In the genomic region with DNA sequence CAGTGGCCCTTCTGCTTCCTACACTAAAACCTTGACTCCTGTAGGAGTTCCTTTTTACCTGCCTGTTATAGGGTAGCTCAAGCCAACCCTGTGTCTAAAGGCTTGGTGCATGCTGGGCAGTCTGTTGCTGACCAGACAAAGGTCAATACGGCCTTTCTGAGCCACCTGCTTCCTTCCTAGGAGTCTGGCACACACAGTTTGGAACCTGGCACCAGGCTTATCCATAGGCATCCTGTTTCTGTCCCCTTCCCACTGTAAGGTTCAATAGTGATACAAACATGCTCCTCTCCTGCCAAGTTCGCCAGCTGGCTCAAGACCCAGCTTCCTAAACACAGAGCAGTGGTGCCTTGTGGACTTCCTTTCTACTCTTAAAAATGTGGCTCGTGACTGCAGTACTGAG, we compare ENCODE assay signal across 8 mouse cellular contexts. TPM values are rescaled to one million over a fixed set of nuclear protein-coding genes. Genes with fewer than 3 reads are reported as not detected.
A peak's percentile ranks its signal among the peaks of the same experiment; 100 is the strongest.
DNase-seq lines count a peak whose midpoint lies in the region; ATAC-seq lines count a peak whose summit lies in the region.
"Had no signal": no experiment of that assay in that cellular context is flagged by ENCODE, and none has a peak within 500 bp of the region (broad histone marks: within the 10 kb centered on the region; RNA-seq: fewer than 3 reads in every experiment).

No protein-coding gene starts in this region.

- peaks cover 24% of the 10 kb centered on the region for H3K4me1 ChIP-seq in kidney, embryonic 16.5 days (ENCODE audit: insufficient read depth, low read length)
- peaks cover 27% of the 10 kb centered on the region for H3K4me1 ChIP-seq in hindbrain, embryonic 16.5 days (ENCODE audit: control insufficient read depth, insufficient read depth, low read depth, low read length)
- peaks cover 28% of the 10 kb centered on the region for H3K4me1 ChIP-seq in midbrain, embryonic 16.5 days (ENCODE audit: control insufficient read depth, insufficient read depth, low read length)

- 74% methylated on average over 3 of the region's 3 CpGs for WGBS in kidney, embryonic 16.5 days
- 82% methylated on average over 3 of the region's 3 CpGs for WGBS in hindbrain, embryonic 16.5 days
- 90% methylated on average over 3 of the region's 3 CpGs for WGBS in midbrain, embryonic 16.5 days

- H3K36me3 ChIP-seq in kidney, embryonic 16.5 days (ENCODE audit: insufficient read depth, low read length), result peaks cover 34% of the 10 kb centered on the region
- H3K36me3 ChIP-seq in hindbrain, embryonic 16.5 days (ENCODE audit: control insufficient read depth, insufficient read depth, low read length), result peaks cover 26% of the 10 kb centered on the region
- peaks cover 27% of the 10 kb centered on the region for H3K36me3 ChIP-seq in midbrain, embryonic 16.5 days (ENCODE audit: control insufficient read depth, insufficient read depth, low read length)

- no peak overlapping the region for H3K4me3 ChIP-seq in kidney, embryonic 16.5 days (ENCODE audit: low read length)
- H3K4me3 ChIP-seq in hindbrain, embryonic 16.5 days (ENCODE audit: low read length), result no peak overlapping the region
- no peak overlapping the region for H3K4me3 ChIP-seq in midbrain, embryonic 16.5 days (ENCODE audit: low read depth, low read length)

- H3K27ac ChIP-seq in kidney, embryonic 16.5 days (ENCODE audit: low read length), result no peak overlapping the region
- no peak overlapping the region for H3K27ac ChIP-seq in hindbrain, embryonic 16.5 days (ENCODE audit: low read depth, low read length)
- H3K27ac ChIP-seq in midbrain, embryonic 16.5 days (ENCODE audit: low read length), result no peak overlapping the region

- H3K4me2 ChIP-seq in kidney, embryonic 16.5 days (replicated peaks; ENCODE audit: low read depth, low read length), result peak overlapping the region; percentile 100
- H3K4me2 ChIP-seq in hindbrain, embryonic 16.5 days (ENCODE audit: low read length), result peak overlapping the region; percentile 22; the same call in 1 of the 2 replicates
- H3K4me2 ChIP-seq in midbrain, embryonic 16.5 days (ENCODE audit: low read length), result no peak overlapping the region; the same call in 1 of the 2 replicates

- no peak overlapping the region; the same call in 1 of the 2 replicates for H3K9ac ChIP-seq in kidney, embryonic 16.5 days (replicated peaks; ENCODE audit: low read length)
- H3K9ac ChIP-seq in hindbrain, embryonic 16.5 days (ENCODE audit: low read depth, low read length), result no peak overlapping the region
- peak overlapping the region; percentile 39; the same call in 1 of the 2 replicates for H3K9ac ChIP-seq in midbrain, embryonic 16.5 days (ENCODE audit: low read depth, low read length)

- no peaks in the 10 kb centered on the region for H3K27me3 ChIP-seq in kidney, embryonic 16.5 days (ENCODE audit: insufficient read depth, low read length)
- no peaks in the 10 kb centered on the region for H3K27me3 ChIP-seq in hindbrain, embryonic 16.5 days (replicated peaks; ENCODE audit: control insufficient read depth, insufficient read depth, low read length)
- H3K27me3 ChIP-seq in midbrain, embryonic 16.5 days (ENCODE audit: control insufficient read depth, insufficient read depth, low read depth, low read length), result no peaks in the 10 kb centered on the region

- no peaks in the 10 kb centered on the region for H3K9me3 ChIP-seq in kidney, embryonic 16.5 days (ENCODE audit: low read length)
- H3K9me3 ChIP-seq in hindbrain, embryonic 16.5 days (ENCODE audit: control insufficient read depth, low read length), result no peaks in the 10 kb centered on the region
- no peaks in the 10 kb centered on the region for H3K9me3 ChIP-seq in midbrain, embryonic 16.5 days (replicated peaks; ENCODE audit: control insufficient read depth, low read length, poor library complexity, severe bottlenecking)

- ATAC-seq in kidney, embryonic 16.5 days (ENCODE audit: low FRiP score, low TSS enrichment), result no peak
- no peak for ATAC-seq in hindbrain, embryonic 16.5 days
- ATAC-seq in midbrain, embryonic 16.5 days, result no peak
- no peak for ATAC-seq in frontal cortex, adult (ENCODE audit: low TSS enrichment)

- DNase-seq in kidney, postnatal 4 days, result no peak
- peak; percentile 29 for DNase-seq in brain, adult 2 months (ENCODE audit: low read depth, low spot score)
- no peak for DNase-seq in frontal cortex, postnatal 25 days (ENCODE audit: low spot score in 2 of 2)
- DNase-seq: cerebellum, adult 11 months had no signal

RNA-seq across cellular contexts. Expression of gene Ccdc86, which starts 2.6 kb away (rescaled TPM):
- polyA plus RNA-seq in kidney, embryonic 16.5 days (2015; fragmentation: Nextera tagmentation; extraction: Ambion mirVana), result 32.2 and 33.5 TPM in 2 replicates
- polyA plus RNA-seq in hindbrain, embryonic 16.5 days (2015; fragmentation: Nextera tagmentation; extraction: Ambion mirVana), result 12.9 and 14.8 TPM in 2 replicates
- 12.8 and 13.5 TPM in 2 replicates for polyA plus RNA-seq in midbrain, embryonic 16.5 days (2015; fragmentation: Nextera tagmentation; extraction: Ambion mirVana)

RNA-seq across cellular contexts. Expression of gene Ptgdr2, which starts 9.5 kb away (rescaled TPM):
- 0.10 TPM in 1 of 2 replicates, not detected in the other for polyA plus RNA-seq in kidney, embryonic 16.5 days (2015; fragmentation: Nextera tagmentation; extraction: Ambion mirVana)
- polyA plus RNA-seq in hindbrain, embryonic 16.5 days (2015; fragmentation: Nextera tagmentation; extraction: Ambion mirVana), result 0.19 and 0.20 TPM in 2 replicates
- 0.09 and 0.14 TPM in 2 replicates for polyA plus RNA-seq in midbrain, embryonic 16.5 days (2015; fragmentation: Nextera tagmentation; extraction: Ambion mirVana)

RNA-seq across cellular contexts. Expression of gene Zp1, which starts 26.1 kb away (rescaled TPM):
- polyA plus RNA-seq in kidney, embryonic 16.5 days (2015; fragmentation: Nextera tagmentation; extraction: Ambion mirVana), result not detected in 2 replicates
- polyA plus RNA-seq in hindbrain, embryonic 16.5 days (2015; fragmentation: Nextera tagmentation; extraction: Ambion mirVana), result 0.79 and 0.94 TPM in 2 replicates
- polyA plus RNA-seq in midbrain, embryonic 16.5 days (2015; fragmentation: Nextera tagmentation; extraction: Ambion mirVana), result 0.58 and 0.89 TPM in 2 replicates

RNA-seq across cellular contexts. Expression of gene Ms4a10, which starts 28.0 kb away (rescaled TPM):
- not detected in 2 replicates for polyA plus RNA-seq in kidney, embryonic 16.5 days (2015; fragmentation: Nextera tagmentation; extraction: Ambion mirVana)
- not detected in 2 replicates for polyA plus RNA-seq in hindbrain, embryonic 16.5 days (2015; fragmentation: Nextera tagmentation; extraction: Ambion mirVana)
- polyA plus RNA-seq in midbrain, embryonic 16.5 days (2015; fragmentation: Nextera tagmentation; extraction: Ambion mirVana), result not detected in 2 replicates

RNA-seq across cellular contexts. Expression of gene Ms4a15, which starts 46.5 kb away (rescaled TPM):
- not detected in 2 replicates for polyA plus RNA-seq in kidney, embryonic 16.5 days (2015; fragmentation: Nextera tagmentation; extraction: Ambion mirVana)
- polyA plus RNA-seq in hindbrain, embryonic 16.5 days (2015; fragmentation: Nextera tagmentation; extraction: Ambion mirVana), result not detected in 2 replicates
- polyA plus RNA-seq in midbrain, embryonic 16.5 days (2015; fragmentation: Nextera tagmentation; extraction: Ambion mirVana), result not detected in 2 replicates
